Mouse (Mus musculus): Measurements from ENCODE around the gene Dnajb14.
"Not testable (repeated sequence)": the region's sequence is repeated elsewhere in the genome, so short reads cannot be mapped to it uniquely, and the experiment has no call there.

The Dnajb14 gene

DNA sequence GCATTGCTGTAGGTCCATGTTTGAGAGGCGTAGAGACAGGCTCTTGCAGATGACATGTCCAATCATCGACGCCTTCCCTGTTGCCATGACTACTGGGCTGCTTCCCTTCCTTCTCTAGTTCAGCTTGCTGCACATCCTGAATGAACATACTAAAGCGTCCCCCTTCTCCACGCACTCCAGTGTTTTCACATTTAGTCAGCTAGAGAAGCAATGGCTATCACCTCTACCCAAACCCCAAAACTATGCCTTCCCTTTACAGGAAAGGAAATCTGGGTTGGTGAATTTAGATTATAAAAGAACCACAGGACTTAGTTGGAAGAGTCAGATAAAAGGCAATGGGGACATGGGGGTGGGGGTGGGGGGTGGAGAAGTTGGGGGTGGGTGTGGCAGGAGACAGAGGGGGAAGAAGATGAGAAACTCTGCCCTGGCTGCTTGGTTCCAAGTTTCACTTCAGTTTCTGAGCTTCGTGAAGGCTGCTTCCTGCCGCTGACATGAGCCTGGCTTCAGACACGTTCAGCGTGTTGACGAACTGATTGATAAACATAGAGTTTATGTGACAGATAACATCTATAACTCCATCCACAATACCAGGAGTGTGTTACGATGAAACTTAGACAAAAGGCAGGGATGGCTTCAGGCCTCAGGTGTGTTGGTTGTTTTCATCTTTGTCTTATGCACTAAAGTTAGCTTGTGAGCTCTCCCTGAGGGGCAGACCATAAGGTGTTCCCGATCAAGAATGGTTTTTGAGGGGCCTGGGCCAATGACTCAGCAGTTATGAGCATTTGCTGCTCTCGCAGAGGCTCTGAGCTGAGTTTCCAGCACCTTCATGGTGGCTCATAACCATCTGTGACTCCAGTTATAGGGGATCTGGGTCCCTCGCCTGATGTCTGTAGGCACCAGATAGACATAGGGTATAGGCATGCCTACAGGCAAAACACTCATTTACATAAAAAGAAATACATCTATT is 85.7 kb downstream of the Dnajb14 start:
- DNase-seq (ENCODE audit: low spot score): no peak

DNA sequence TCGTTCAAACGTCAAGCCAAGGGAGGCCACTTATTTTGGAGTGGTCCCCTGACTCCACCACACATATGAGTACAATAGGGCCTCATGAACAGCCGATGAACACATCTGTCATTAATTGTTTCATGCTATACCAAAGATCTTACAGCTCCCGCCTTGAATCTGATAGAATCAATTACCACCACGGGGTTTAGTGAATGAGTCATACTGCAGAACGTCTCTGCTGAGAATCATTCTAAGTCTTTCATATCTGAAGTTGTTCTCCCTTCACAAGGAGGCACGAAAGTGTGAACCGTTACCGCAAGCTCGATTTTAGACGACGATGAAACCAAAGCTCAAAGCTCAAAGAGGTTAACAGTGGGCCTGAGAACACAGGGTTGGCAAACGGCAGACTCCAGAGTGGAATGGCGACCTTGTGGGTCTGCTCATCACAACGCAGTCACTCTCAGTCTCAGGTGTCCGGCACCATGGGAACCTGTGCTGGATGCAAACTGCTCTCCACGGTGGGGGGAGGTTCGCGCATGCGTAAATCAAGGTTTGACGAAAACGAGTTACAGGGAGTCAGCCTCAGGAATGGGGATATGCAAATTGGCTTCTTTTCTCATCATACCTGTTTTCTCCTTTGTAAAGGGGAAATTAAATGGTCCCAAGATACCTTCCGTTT is 86.9 kb downstream of the Dnajb14 start:
- DNase-seq (ENCODE audit: low spot score): no peak

DNA sequence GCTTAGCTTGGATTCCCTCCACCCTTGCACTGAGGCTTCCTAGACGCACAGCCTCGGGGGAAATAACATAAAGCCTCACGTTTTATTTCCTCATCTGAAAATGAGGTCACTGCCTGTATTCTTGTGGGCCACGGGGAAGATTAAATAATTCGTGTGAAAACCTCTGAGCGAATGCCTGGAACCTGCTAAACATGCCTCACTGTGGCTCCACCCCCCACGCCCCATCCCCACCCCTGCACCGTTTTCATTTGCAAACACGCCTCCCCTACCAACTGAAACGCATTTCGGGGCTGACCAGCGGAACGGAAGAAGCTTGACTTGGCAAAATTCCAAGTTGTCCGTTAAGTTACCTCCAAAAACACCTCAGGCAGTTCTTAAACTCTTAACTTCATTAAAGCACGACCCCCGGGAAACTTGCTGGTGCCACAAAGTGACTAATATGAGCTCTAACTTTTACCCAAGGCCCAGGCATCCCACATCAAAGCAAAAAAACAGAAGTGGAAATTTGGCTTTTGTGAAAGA is 88.1 kb downstream of the Dnajb14 start:
- DNase-seq (ENCODE audit: low spot score): no peak

DNA sequence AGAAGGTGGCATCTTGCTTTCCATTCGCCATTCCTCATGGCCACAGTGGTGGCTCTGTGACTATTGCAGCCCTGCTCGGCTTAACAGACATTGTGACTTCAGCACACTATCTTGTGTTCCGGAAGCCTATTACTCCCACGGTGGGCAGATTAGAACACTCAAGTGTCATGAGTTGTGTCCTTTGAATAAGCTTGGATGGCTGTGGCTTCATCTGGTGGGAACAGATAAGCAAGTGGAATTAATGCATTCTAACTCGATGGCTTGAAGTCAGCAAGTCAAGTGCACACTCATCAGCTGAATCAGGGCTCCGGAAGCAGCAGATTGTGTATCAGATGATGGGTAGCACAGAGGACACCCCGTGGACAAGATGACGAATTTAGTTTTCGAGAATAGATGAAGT is 90.4 kb downstream of the Dnajb14 start:
- no peak for DNase-seq (ENCODE audit: low spot score)

DNA sequence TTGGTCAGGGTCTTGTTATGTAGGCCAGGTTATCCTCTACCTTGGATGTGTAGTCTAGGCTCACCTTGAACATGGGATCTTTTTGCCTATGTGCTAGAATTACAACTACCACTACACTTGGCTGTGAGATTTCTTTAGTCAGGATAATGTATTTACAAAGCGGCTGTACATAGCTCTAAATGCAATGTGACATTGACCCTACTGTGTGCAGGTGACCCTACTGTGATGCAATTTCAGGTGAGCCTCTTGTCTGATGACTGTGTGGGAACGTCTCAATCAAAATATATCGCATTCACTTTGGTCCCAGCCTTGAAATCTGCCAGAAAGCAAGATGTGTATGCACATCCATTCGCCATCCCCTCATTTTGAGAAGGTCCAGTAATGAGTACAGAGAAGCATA is 90.9 kb downstream of the Dnajb14 start:
- no peak for DNase-seq (ENCODE audit: low spot score)

DNA sequence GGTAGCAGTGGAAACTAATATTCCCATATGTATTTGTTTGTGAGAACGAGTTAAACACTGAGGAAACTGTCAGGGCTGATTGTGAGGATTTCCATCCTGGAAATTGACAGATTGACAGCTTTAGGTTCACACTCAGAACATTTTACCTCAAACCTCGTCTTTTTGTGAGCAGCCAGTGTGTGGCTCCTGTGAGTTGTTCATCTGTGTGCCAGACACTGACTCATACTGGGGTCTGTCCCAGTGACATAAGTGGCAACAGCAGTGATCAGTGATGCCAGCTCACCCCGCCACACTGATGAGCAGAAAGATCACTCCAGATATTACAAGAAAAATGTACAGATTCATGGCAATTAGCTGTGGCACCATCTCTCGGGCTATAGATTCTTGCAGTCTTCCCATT is 92.0 kb downstream of the Dnajb14 start:
- DNase-seq (ENCODE audit: low spot score): no peak

DNA sequence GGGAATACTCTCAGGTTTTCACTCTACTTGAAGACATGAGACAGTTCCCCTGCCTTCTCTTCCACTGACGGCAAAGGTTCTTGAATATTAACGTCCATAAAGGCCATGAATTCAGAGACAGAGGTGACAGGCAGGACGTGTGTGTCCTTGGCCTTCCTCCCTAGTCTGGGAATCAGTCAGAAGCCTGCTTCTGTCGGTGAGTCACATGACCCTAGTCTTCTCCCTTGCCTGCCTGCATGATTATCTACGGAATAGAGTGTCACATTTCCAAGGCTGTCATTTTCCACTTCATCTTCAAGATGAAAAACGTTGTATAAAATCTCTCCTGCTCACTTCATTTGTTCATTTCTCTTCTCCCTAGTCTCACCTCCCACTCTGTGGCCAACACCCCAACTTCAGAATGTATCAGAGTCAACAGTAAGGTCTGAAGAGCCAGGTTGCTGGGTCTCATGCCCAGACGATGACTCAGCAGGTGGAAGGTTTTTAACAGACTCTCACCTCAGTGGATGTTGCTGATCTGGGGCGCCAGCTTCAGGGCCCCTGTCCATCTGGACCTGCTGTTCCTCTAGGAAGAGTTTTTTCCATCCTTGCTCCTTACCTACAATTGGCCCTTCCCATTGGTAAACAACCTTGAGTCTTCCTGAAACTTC is 94.4 kb downstream of the Dnajb14 start:
- no peak for DNase-seq (ENCODE audit: low spot score)

DNA sequence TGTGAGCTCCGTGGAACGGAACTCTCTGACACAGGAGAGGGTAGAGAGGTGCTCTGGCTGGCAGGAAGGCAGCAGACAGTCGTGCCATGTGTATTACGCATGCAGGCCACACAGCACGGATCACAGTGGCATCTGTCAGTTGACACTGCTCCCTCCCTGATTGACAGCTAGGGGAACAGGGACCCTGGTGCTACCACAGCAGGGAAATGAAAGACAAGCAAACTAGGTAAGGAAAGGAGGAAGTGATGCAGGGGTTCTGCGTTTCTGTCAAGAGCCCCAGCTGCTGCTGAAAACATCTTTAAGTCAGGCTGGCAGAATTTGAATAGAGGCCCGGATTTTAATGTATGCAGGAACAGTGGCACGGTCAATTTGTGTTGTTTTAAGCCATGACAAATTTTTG is 96.0 kb downstream of the Dnajb14 start:
- no peak for DNase-seq (ENCODE audit: low spot score)

DNA sequence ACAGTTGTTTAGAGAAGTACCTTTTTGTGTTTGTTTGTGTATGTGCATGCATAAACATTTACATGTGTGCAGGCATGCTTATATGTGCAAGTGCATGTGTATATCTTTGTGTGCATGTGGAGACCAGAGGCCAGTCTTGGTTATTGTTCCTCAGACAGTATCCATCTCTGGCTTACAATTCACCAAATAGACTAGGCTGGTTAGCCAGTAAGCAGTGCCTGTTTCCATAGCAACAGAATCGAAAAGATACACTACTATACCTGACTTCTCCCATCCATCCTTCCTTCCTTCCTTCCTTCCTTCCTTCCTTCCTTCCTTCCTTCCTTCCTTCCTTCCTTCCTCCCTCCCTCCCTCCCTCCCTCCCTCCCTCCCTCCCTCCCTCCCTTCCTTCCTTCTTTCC is 96.5 kb downstream of the Dnajb14 start:
- not testable (repeated sequence) for DNase-seq (ENCODE audit: low spot score)
